Mouse (Mus musculus) midbrain, embryonic 14.5 days (tissue): Measurements from ENCODE around the gene Htra2. TPM values are rescaled to one million over a fixed set of nuclear protein-coding genes. Genes with fewer than 3 reads are reported as not detected.

ENCODE experiments used
- ATAC-seq: fragments of 200-750 bp; cut with Nextera tagmentation; 2 replicates; pipeline ENCODE4 v1.8.0; 2017; ENCODE audit warnings: moderate number of reproducible peaks, moderate library complexity; ENCODE audit not compliant: low FRiP score, low TSS enrichment
- DNase-seq: peaks from one replicate; pipeline ENCODE4 v3.0.0-alpha.2; 2015
- H3K27ac ChIP-seq: fragments of 300-500 bp; sonication (generic); replicated peaks from 2 replicates; pipeline ENCODE4 v1.5.1; 2014; ENCODE audit warnings: mild to moderate bottlenecking, low read depth, low read length, moderate library complexity
- H3K27me3 ChIP-seq: fragments of 300-500 bp; sonication (generic); 2 replicates; pipeline ENCODE4 v1.6.1; 2014; ENCODE audit warnings: low read length, control low read depth, mixed read lengths; ENCODE audit not compliant: control insufficient read depth, insufficient read depth
- H3K36me3 ChIP-seq: fragments of 300-500 bp; sonication (generic); 2 replicates; pipeline ENCODE4 v1.6.1; 2014; ENCODE audit warnings: low read length, control low read depth; ENCODE audit not compliant: control insufficient read depth, insufficient read depth
- H3K4me1 ChIP-seq: fragments of 300-500 bp; sonication (generic); 2 replicates; pipeline ENCODE4 v1.6.1; 2014; ENCODE audit warnings: mild to moderate bottlenecking, antibody characterized with exemption, low read length, control low read depth; ENCODE audit not compliant: control insufficient read depth, insufficient read depth
- H3K4me2 ChIP-seq: fragments of 300-500 bp; sonication (generic); 2 replicates; pipeline ENCODE4 v1.6.1; 2014; ENCODE audit warnings: mild to moderate bottlenecking, low read length, moderate library complexity
- H3K4me3 ChIP-seq: fragments of 300-500 bp; sonication (generic); replicated peaks from 2 replicates; pipeline ENCODE4 v1.5.1; 2014; ENCODE audit warnings: low read depth, low read length
- H3K9ac ChIP-seq: fragments of 300-500 bp; sonication (generic); replicated peaks from 2 replicates; pipeline ENCODE4 v1.6.1; 2014; ENCODE audit warnings: mild to moderate bottlenecking, low read length, moderate library complexity
- H3K9me3 ChIP-seq: fragments of 300-500 bp; sonication (generic); 2 replicates; pipeline ENCODE4 v1.6.1; 2016; ENCODE audit warnings: low read length, control low read depth, mixed read lengths; ENCODE audit not compliant: control insufficient read depth
- WGBS: fragments of 180-500 bp; shearing (Covaris S2); extraction: QIAGEN DNeasy Blood & Tissue Kit; methylation state at CpG from one replicate; pipeline ENCODE4 v1.1.7; 2014; 5-methylcytosine and 5-hydroxymethylcytosine counted together
- polyA plus RNA-seq: library from polyadenylated mRNA; unstranded; fragments of >200 nt; fragmentation: Nextera tagmentation; extraction: Ambion mirVana; gene quantifications from 2 replicates; pipeline ENCODE4 v1.2.1, GENCODE M21; 2014

Gene Htra2
- polyA plus RNA-seq, 1 experiment from 2014 or later = 38.5 TPM

DNA sequence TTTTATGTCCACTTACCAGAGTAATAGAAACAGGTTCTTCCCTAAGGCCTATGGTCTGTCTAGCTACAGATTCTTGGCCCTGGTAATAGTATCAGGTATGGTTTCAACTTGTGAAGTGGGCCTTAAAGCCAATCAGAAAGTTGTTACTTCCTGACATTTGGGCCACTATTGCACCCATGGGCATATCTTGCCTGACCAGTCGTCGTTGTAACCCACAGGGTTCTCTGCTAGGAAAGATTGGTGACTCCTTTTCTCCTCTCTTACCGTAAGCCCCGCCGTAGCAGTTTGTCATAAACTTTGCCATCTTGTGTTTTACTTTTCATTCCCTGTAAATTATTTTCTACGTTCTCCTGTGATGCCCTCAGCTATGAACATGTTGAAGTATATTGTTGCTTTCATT lies 35.0 kb downstream of the Htra2 start:
- ATAC-seq = no peak
- H3K27ac ChIP-seq = no peak overlapping the region
- no peak overlapping the region for H3K9ac ChIP-seq
- no peaks in the 10 kb centered on the region for H3K9me3 ChIP-seq
- DNase-seq = no peak
- H3K4me3 ChIP-seq = no peak overlapping the region
- no peaks in the 10 kb centered on the region for H3K36me3 ChIP-seq
- 92% methylated on average over 6 of the region's 6 CpGs for WGBS
- no peak overlapping the region for H3K4me2 ChIP-seq
- H3K27me3 ChIP-seq = no peaks in the 10 kb centered on the region
- no peaks in the 10 kb centered on the region for H3K4me1 ChIP-seq

GRCm38 (mm10) chr6:83019044-83019443 lies 36.0 kb downstream of the Htra2 start:
- H3K4me2 ChIP-seq = no peak overlapping the region
- ATAC-seq (no peak), DNase-seq (no peak)
- no peaks in the 10 kb centered on the region for H3K4me1 ChIP-seq
- H3K4me3 ChIP-seq = no peak overlapping the region
- H3K27ac ChIP-seq = no peak overlapping the region
- H3K9me3 ChIP-seq = no peaks in the 10 kb centered on the region
- 75% methylated on average over 3 of the region's 3 CpGs for WGBS
- H3K9ac ChIP-seq = no peak overlapping the region
- no peaks in the 10 kb centered on the region for H3K27me3 ChIP-seq
- no peaks in the 10 kb centered on the region for H3K36me3 ChIP-seq

GRCm38 (mm10) chr6:83017190-83017589 lies 37.9 kb downstream of the Htra2 start:
- Histone ChIP-seq H3K36me3 (no peaks in the 10 kb centered on the region), H3K4me3 (no peak overlapping the region), H3K9ac (no peak overlapping the region), H3K27me3 (no peaks in the 10 kb centered on the region), H3K27ac (no peak overlapping the region), H3K4me2 (no peak overlapping the region), H3K9me3 (no peaks in the 10 kb centered on the region), H3K4me1 (no peaks in the 10 kb centered on the region)
- WGBS = 70% methylated on average over 3 of the region's 3 CpGs
- no peak for DNase-seq
- no peak for ATAC-seq

DNA sequence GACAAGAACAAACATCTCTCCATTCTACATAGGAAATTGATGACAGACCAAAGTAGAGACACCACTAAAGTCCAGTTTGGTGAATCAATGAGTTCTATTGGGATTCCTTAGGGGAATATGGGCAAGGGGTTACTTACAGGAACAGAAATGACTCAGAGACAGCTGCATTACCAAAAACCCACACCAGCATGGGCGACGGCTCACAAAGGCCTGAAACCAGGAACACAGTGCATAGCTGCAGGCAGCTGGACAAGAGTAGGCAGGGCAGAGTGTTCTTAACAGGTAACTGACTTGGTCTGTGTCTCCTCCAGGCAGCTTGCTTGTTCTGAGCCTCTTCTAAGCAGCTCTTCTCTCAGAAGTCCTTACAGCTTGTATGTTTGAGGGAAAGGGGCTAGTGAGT lies 39.3 kb downstream of the Htra2 start:
- ATAC-seq (no peak), DNase-seq (no peak)
- no peak overlapping the region for H3K4me2 ChIP-seq
- no peaks in the 10 kb centered on the region for H3K36me3 ChIP-seq
- no peak overlapping the region for H3K27ac ChIP-seq
- no peaks in the 10 kb centered on the region for H3K27me3 ChIP-seq
- H3K4me1 ChIP-seq = no peaks in the 10 kb centered on the region
- no peak overlapping the region for H3K4me3 ChIP-seq
- no peaks in the 10 kb centered on the region for H3K9me3 ChIP-seq
- 83% methylated on average over 2 of the region's 2 CpGs for WGBS
- no peak overlapping the region for H3K9ac ChIP-seq

DNA sequence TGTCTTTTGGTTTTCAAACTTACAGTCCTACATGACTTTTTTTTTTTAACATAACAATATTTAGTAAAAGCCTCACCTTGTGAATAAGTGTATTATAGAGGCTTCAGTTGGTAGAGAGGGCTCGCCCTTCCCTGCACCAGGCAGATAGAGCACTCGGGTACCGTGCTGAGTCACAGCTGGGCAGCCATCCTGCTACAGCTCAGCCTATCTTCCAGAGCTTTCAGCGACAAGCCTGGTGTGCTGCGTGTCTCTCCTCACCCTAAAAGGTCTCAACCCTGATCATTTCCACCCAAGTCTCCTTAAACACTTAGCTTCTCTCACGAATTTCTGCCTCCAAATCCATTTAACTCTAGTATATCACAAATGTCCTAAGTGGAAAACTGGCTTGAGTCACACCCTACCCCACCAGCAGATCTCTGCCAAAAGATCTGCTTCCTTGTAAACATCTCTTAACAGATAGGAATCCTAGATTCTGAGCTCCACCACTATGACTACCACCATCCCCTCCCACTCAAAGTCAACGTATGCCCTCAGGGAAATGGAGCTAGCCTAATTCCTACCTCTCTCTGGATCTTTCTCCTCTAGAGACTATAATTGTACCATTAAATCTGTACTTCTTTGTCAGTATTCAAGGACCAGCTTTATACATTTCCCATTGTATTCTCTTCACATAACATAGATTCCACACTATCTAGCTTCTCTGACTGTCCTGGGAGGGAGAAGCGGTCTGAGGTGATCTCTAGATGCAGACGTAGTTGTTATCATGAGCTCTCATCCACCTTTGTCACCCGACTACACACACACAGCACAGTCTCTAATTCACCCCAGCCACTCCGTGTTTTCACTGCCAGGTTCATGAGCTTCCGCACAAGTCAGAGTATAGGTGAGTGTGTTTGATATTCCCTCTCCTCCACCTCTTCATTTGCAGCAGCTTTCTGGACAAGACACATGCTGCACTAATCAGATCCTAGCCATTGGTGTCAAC lies 40.3 kb downstream of the Htra2 start:
- Histone ChIP-seq H3K4me1 (no peaks in the 10 kb centered on the region), H3K4me2 (no peak overlapping the region), H3K27me3 (no peaks in the 10 kb centered on the region), H3K9me3 (no peaks in the 10 kb centered on the region), H3K27ac (no peak overlapping the region), H3K36me3 (no peaks in the 10 kb centered on the region), H3K9ac (no peak overlapping the region), H3K4me3 (no peak overlapping the region)
- no peak for ATAC-seq
- no peak for DNase-seq
- WGBS = 76% methylated on average over 12 of the region's 12 CpGs

DNA sequence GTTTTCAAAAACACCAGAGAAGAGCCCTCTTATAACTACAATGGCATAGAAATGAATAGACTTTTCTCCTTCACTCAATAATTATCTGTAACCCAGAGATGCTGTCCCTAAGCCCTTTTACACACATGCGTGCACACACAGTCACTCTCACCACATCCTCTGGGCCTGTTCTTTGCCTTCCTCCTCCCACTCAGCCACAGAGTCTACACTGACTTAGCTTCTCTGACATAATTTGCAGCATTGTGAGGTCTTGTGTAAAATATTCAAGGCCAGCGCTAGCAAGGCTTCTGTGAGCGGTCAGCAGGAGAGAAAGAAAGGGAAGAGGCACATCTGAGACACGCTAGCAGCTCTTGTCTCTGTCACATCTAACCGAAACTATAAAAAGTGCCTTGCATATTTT lies 41.6 kb downstream of the Htra2 start:
- Histone ChIP-seq H3K27ac (no peak overlapping the region), H3K9me3 (no peaks in the 10 kb centered on the region), H3K4me2 (no peak overlapping the region), H3K36me3 (no peaks in the 10 kb centered on the region), H3K27me3 (no peaks in the 10 kb centered on the region), H3K9ac (no peak overlapping the region), H3K4me1 (no peaks in the 10 kb centered on the region), H3K4me3 (no peak overlapping the region)
- ATAC-seq (no peak), DNase-seq (no peak)
- 77% methylated on average over 5 of the region's 5 CpGs for WGBS

- 76% methylated on average over 6 of the region's 6 CpGs for WGBS
- Histone ChIP-seq H3K36me3 (no peaks in the 10 kb centered on the region), H3K9ac (no peak overlapping the region), H3K4me1 (no peaks in the 10 kb centered on the region), H3K9me3 (no peaks in the 10 kb centered on the region), H3K4me3 (no peak overlapping the region), H3K27me3 (no peaks in the 10 kb centered on the region), H3K4me2 (no peak overlapping the region), H3K27ac (no peak overlapping the region)
- DNase-seq = no peak
- ATAC-seq = no peak
Observed at GRCm38 (mm10) chr6:83011756-83012155, 43.3 kb downstream of the Htra2 start.

GRCm38 (mm10) chr6:83011255-83011654 lies 43.8 kb downstream of the Htra2 start:
- 89% methylated on average over 7 of the region's 7 CpGs for WGBS
- no peak overlapping the region for H3K9ac ChIP-seq
- no peaks in the 10 kb centered on the region for H3K4me1 ChIP-seq
- no peaks in the 10 kb centered on the region for H3K9me3 ChIP-seq
- no peak overlapping the region for H3K4me2 ChIP-seq
- DNase-seq (no peak), ATAC-seq (no peak)
- H3K36me3 ChIP-seq = no peaks in the 10 kb centered on the region
- no peak overlapping the region for H3K27ac ChIP-seq
- no peak overlapping the region for H3K4me3 ChIP-seq
- no peaks in the 10 kb centered on the region for H3K27me3 ChIP-seq

DNA sequence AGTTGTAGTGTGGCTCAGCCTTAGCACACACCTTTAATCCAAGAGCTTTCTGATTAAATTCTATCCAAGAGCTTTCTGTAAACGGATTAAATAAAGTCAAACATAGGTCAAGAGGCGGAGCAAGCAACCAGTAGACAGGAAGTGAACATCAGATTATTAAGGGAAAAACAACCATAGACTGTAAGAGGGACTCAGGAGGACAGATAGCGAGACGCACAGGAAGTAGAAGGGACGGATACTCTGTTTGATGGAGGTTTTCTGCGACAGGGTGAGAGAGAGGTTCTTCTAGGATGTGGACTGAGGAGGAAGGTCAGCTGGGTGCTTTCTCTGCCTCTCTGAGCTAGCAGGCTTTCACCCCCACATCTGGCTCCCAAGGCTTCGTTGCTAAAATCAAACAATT lies 45.1 kb downstream of the Htra2 start:
- H3K4me3 ChIP-seq = no peak overlapping the region
- no peaks in the 10 kb centered on the region for H3K27me3 ChIP-seq
- no peaks in the 10 kb centered on the region for H3K36me3 ChIP-seq
- no peaks in the 10 kb centered on the region for H3K9me3 ChIP-seq
- DNase-seq = no peak
- no peaks in the 10 kb centered on the region for H3K4me1 ChIP-seq
- no peak overlapping the region for H3K9ac ChIP-seq
- H3K27ac ChIP-seq = no peak overlapping the region
- no peak for ATAC-seq
- WGBS = 78% methylated on average over 7 of the region's 7 CpGs
- no peak overlapping the region for H3K4me2 ChIP-seq
